Mouse (Mus musculus) ES-E14 (cell line): ENCODE results near the gene Upf1. TPM values are rescaled to one million over a fixed set of nuclear protein-coding genes. Genes with fewer than 3 reads are reported as not detected.

Experiments used
- DNase-seq: peaks from one replicate; pipeline ENCODE4 v3.0.0-alpha.2; 2013; ENCODE audit warnings: low read depth, low spot score
- H3K27ac ChIP-seq: 2 replicates; pipeline ENCODE4 v1.5.1; 2012; ENCODE audit warnings: low read depth, mild to moderate bottlenecking, low read length, moderate library complexity, mixed read lengths; ENCODE audit not compliant: poor library complexity, insufficient read depth, severe bottlenecking
- H3K36me3 ChIP-seq: 2 replicates; pipeline ENCODE4 v1.6.1; 2012; ENCODE audit warnings: mild to moderate bottlenecking, low read length, moderate library complexity, mixed read lengths; ENCODE audit not compliant: control insufficient read depth, poor library complexity, insufficient read depth, severe bottlenecking
- H3K4me1 ChIP-seq, 2 experiments: fragments of 150-350 bp in 1 of 2; sonication (generic) in 1 of 2; 2 replicates each; pipeline ENCODE4 v1.6.1; 2012; ENCODE audit warnings: low read length in 2 of 2, mild to moderate bottlenecking in 1 of 2, mixed read lengths in 1 of 2; ENCODE audit not compliant: control insufficient read depth in 2 of 2, insufficient read depth in 2 of 2, poor library complexity in 1 of 2
- H3K4me3 ChIP-seq, 2 experiments: fragments of 150-350 bp in 1 of 2; sonication (generic) in 1 of 2; 2 replicates each; pipeline ENCODE4 v1.5.1; 2012; ENCODE audit warnings: low read length in 2 of 2, low read depth in 1 of 2, mild to moderate bottlenecking in 1 of 2, mixed read lengths in 1 of 2; ENCODE audit not compliant: insufficient read depth in 1 of 2, poor library complexity in 1 of 2, severe bottlenecking in 1 of 2
- H3K9ac ChIP-seq: 2 replicates; pipeline ENCODE4 v1.6.1; 2012; ENCODE audit warnings: low read depth, mild to moderate bottlenecking, low read length, mixed read lengths; ENCODE audit not compliant: poor library complexity, insufficient read depth, severe bottlenecking
- H3K9me3 ChIP-seq: fragments of 150-350 bp; sonication (generic); 2 replicates; pipeline ENCODE4 v1.6.1; 2012; ENCODE audit warnings: low read depth, mild to moderate bottlenecking, low read length; ENCODE audit not compliant: control insufficient read depth, insufficient read depth
- CHD2 ChIP-seq: IDR thresholded peaks from 2 replicates; pipeline ENCODE4 v1.6.1; 2014; ENCODE audit warnings: mild to moderate bottlenecking, low read depth, low read length, inconsistent platforms
- HCFC1 ChIP-seq: IDR thresholded peaks from 2 replicates; pipeline ENCODE4 v1.6.1; 2012; ENCODE audit warnings: low read length, inconsistent platforms, borderline replicate concordance; ENCODE audit not compliant: insufficient read depth
- MAFK ChIP-seq: IDR thresholded peaks from 2 replicates; pipeline ENCODE4 v1.6.1; 2014; ENCODE audit warnings: mild to moderate bottlenecking, low read depth, low read length, inconsistent platforms; ENCODE audit not compliant: insufficient read depth
- ZC3H11A ChIP-seq: IDR thresholded peaks from 2 replicates; pipeline ENCODE4 v1.6.1; 2012; ENCODE audit warnings: low read depth, mild to moderate bottlenecking, inconsistent platforms, low read length, borderline replicate concordance
- ZNF384 ChIP-seq: IDR thresholded peaks from 2 replicates; pipeline ENCODE4 v1.6.1; 2012; ENCODE audit warnings: low read depth, low read length, inconsistent platforms
- in situ Hi-C, 2 experiments: fragments of 600-800 bp; cut with MboI; formaldehyde crosslinking; loops; one replicate each; pipeline ENCODE4 v1.15.1; 2025; ENCODE audit warnings: low sequenced_read_pairs in 2 of 2, inconsistent platforms in 1 of 2; ENCODE audit not compliant: unreplicated experiment in 2 of 2
- total RNA-seq: library from RNA; depleted of rRNA; stranded (reverse); fragments of 300-350 nt; gene quantifications from 2 replicates; pipeline ENCODE4 v1.2.3, GENCODE M21; 2012; rRNA removed

Gene Upf1
- total RNA-seq, 1 experiment: 54.7 TPM

- TF ChIP-seq ZC3H11A (no peak), HCFC1 (no peak), ZNF384 (no peak), MAFK (no peak), CHD2 (no peak)
- Histone ChIP-seq H3K36me3 (peaks cover 30% of the 10 kb centered on the region; the same call in 1 of the 2 replicates), H3K4me1 (peaks cover 4 to 21% of the 10 kb centered on the region in 2 experiments; a peak in 3 of 4 replicates), H3K9me3 (no peaks in the 10 kb centered on the region), H3K4me3 (no peak overlapping the region), H3K9ac (no peak overlapping the region), H3K27ac (no peak overlapping the region)
- in situ Hi-C loops: no loop called here
- DNase-seq: no peak
Measured at GRCm38 (mm10) chr8:70285304-70285703, 67.8 kb downstream of the Upf1 start.

GRCm38 (mm10) chr8:70284421-70284820 lies 68.7 kb downstream of the Upf1 start:
- no peak for TF ChIP-seq HCFC1
- TF ChIP-seq CHD2: no peak
- no peak for TF ChIP-seq ZNF384
- no peak for TF ChIP-seq ZC3H11A
- TF ChIP-seq MAFK: no peak
- Histone ChIP-seq H3K4me3 (no peak overlapping the region), H3K36me3 (peaks cover 25% of the 10 kb centered on the region; the same call in 1 of the 2 replicates), H3K4me1 (peaks cover 4 to 22% of the 10 kb centered on the region in 2 experiments; a peak in 3 of 4 replicates), H3K9me3 (no peaks in the 10 kb centered on the region), H3K9ac (no peak overlapping the region), H3K27ac (no peak overlapping the region)
- DNase-seq: no peak
- in situ Hi-C loops: no loop called here

- in situ Hi-C loops: no loop called here
- TF ChIP-seq HCFC1 (no peak), ZC3H11A (no peak), ZNF384 (no peak), CHD2 (no peak), MAFK (no peak)
- Histone ChIP-seq H3K9ac (peak overlapping the region; percentile 86), H3K4me3 (peak overlapping the region; percentile 91 to 95), H3K9me3 (no peaks in the 10 kb centered on the region), H3K4me1 (peaks cover 4 to 24% of the 10 kb centered on the region in 2 experiments; a peak in 3 of 4 replicates), H3K27ac (peak overlapping the region; percentile 63; the same call in 1 of the 2 replicates), H3K36me3 (peaks cover 22% of the 10 kb centered on the region; the same call in 1 of the 2 replicates)
- no peak for DNase-seq
Measured at GRCm38 (mm10) chr8:70283136-70284077, 69.7 kb downstream of the Upf1 start.

GRCm38 (mm10) chr8:70282603-70283135 lies 70.4 kb downstream of the Upf1 start, which contains the start of gene Homer3:
Gene Homer3 (plus strand): TSS chr8:70282827.
- no peak for TF ChIP-seq MAFK
- TF ChIP-seq HCFC1: no peak
- TF ChIP-seq ZC3H11A: no peak
- no peak for TF ChIP-seq CHD2
- no peak for TF ChIP-seq ZNF384
- Histone ChIP-seq H3K4me3 (peak within 1 kb of the TSS; percentile 91 to 95), H3K9me3 (no peaks in the 10 kb centered on the region), H3K36me3 (peaks cover 21% of the 10 kb centered on the region; the same call in 1 of the 2 replicates), H3K27ac (peak within 1 kb of the TSS; percentile 63; the same call in 1 of the 2 replicates), H3K4me1 (peaks cover 4 to 26% of the 10 kb centered on the region in 2 experiments; a peak in 3 of 4 replicates), H3K9ac (peak within 1 kb of the TSS; percentile 86)
- peak; percentile 96 for DNase-seq
- in situ Hi-C loops: no loop called here

Other genes with a start within 250 kb of the Upf1 start
- 4.3 and 9.2 TPM in 2 replicates for gene Ncan, start 232.4 kb downstream of the Upf1 start, total RNA-seq
- 9.6 and 10.4 TPM in 2 replicates for gene Nr2c2ap, start 221.9 kb downstream of the Upf1 start, total RNA-seq
- 10.4 and 11.2 TPM in 2 replicates for gene Rfxank, start 214.1 kb downstream of the Upf1 start, total RNA-seq
- 30.0 and 31.2 TPM in 2 replicates for gene Borcs8, start 213.8 kb downstream of the Upf1 start, total RNA-seq
- gene Mef2b, start 213.6 kb downstream of the Upf1 start, total RNA-seq: 3.6 and 5.4 TPM in 2 replicates
- gene Tmem161a, start 180.9 kb downstream of the Upf1 start, total RNA-seq: 73.9 and 116 TPM in 2 replicates
- 5.8 and 7.5 TPM in 2 replicates for gene Slc25a42, start 141.0 kb downstream of the Upf1 start, total RNA-seq
- 45.5 and 57.6 TPM in 2 replicates for gene Sugp2, start 119.1 kb downstream of the Upf1 start, total RNA-seq
- 58.9 and 61.8 TPM in 2 replicates for gene Armc6, start 118.8 kb downstream of the Upf1 start, total RNA-seq
- gene Homer3, start 70.5 kb downstream of the Upf1 start, total RNA-seq: 34.4 and 39.0 TPM in 2 replicates
- 71.0 and 73.3 TPM in 2 replicates for gene Ddx49, start 50.8 kb downstream of the Upf1 start, total RNA-seq
- 101 and 112 TPM in 2 replicates for gene Cope, start 50.8 kb downstream of the Upf1 start, total RNA-seq
- 1.9 and 4.7 TPM in 2 replicates for gene Cers1, start 37.5 kb downstream of the Upf1 start, total RNA-seq
- 7.5 and 24.5 TPM in 2 replicates for gene Gdf1, start 23.5 kb downstream of the Upf1 start, total RNA-seq
- gene Comp, start 20.3 kb upstream of the Upf1 start, total RNA-seq: 1.2 and 1.4 TPM in 2 replicates
- 3.3 and 4.9 TPM in 2 replicates for gene Crtc1, start 86.3 kb upstream of the Upf1 start, total RNA-seq
- 21.4 and 22.8 TPM in 2 replicates for gene Klhl26, start 123.7 kb upstream of the Upf1 start, total RNA-seq
- 5.3 and 8.0 TPM in 2 replicates for gene Tmem59l, start 134.1 kb upstream of the Upf1 start, total RNA-seq
- gene Crlf1, start 139.9 kb upstream of the Upf1 start, total RNA-seq: 17.0 and 29.3 TPM in 2 replicates
- 125 and 130 TPM in 2 replicates for gene Rex1bd, start 153.5 kb upstream of the Upf1 start, total RNA-seq
- 3,214 and 4,257 TPM in 2 replicates for gene Uba52, start 157.5 kb upstream of the Upf1 start, total RNA-seq
- gene Fkbp8, start 174.4 kb upstream of the Upf1 start, total RNA-seq: 252 and 256 TPM in 2 replicates
- gene Kxd1, start 174.7 kb upstream of the Upf1 start, total RNA-seq: 27.9 and 35.3 TPM in 2 replicates
- 15.8 and 16.1 TPM in 2 replicates for gene Ell, start 186.2 kb upstream of the Upf1 start, total RNA-seq
- gene Isyna1, start 241.1 kb upstream of the Upf1 start, total RNA-seq: 161 and 250 TPM in 2 replicates